ENCODE assay signal across 8 mouse cellular contexts in genomic region chr3:104790401-104790937, GRCm38 (mm10). TPM values are rescaled to one million over a fixed set of nuclear protein-coding genes. Genes with fewer than 3 reads are reported as not detected.
DNase-seq lines count a peak whose midpoint lies in the region; ATAC-seq and TF ChIP-seq lines count a peak whose summit lies in the region.

No protein-coding gene starts in this region.

- peak overlapping the region; percentile 96 for H3K4me2 ChIP-seq in forebrain, postnatal 0 days (ENCODE audit: low read depth)
- peak overlapping the region; percentile 86 for H3K4me2 ChIP-seq in intestine, postnatal 0 days (replicated peaks; ENCODE audit: low read depth)

- DNase-seq in 3134 (ENCODE audit: extremely low read depth, insufficient read length, low spot score) (peak; percentile 80), MN1 (ENCODE audit: low spot score) (peak; percentile 80)
- no peak for DNase-seq in forebrain, postnatal 0 days
- no peak for DNase-seq in lung, adult 2 months
- DNase-seq in right cerebral cortex, postnatal 14 days: peak; percentile 59
- no peak for DNase-seq in T-cell, adult 2 months (ENCODE audit: low spot score)

- H3K27ac ChIP-seq in forebrain, postnatal 0 days (ENCODE audit: low read depth, low read length): no peak overlapping the region
- H3K27ac ChIP-seq in intestine, postnatal 0 days (ENCODE audit: low read depth, low read length): peak overlapping the region; percentile 93

- peaks cover 2% of the 10 kb centered on the region; the same call in 1 of the 2 replicates for H3K36me3 ChIP-seq in forebrain, postnatal 0 days (ENCODE audit: insufficient read depth)
- H3K36me3 ChIP-seq in intestine, postnatal 0 days (ENCODE audit: control insufficient read depth, insufficient read depth): peaks cover 30% of the 10 kb centered on the region

- H3K9ac ChIP-seq in forebrain, postnatal 0 days: no peak overlapping the region
- peak overlapping the region; percentile 92 for H3K9ac ChIP-seq in intestine, postnatal 0 days (ENCODE audit: low read depth, low read length)

- TF ChIP-seq POLR2A in lung, adult 2 months (IDR thresholded peaks at IDR 0.05; ENCODE audit: borderline replicate concordance, extremely low read depth, low read depth, low read length): peak; percentile 16; the same call in 1 of the 2 replicates

- WGBS in forebrain, postnatal 0 days: 29% methylated on average over 6 of the region's 6 CpGs
- 22% methylated on average over 6 of the region's 6 CpGs for WGBS in intestine, postnatal 0 days
- 17% methylated on average over 6 of the region's 6 CpGs for WGBS in lung, adult 2 months

- H3K4me3 ChIP-seq in forebrain, postnatal 0 days (ENCODE audit: low read depth, low read length): 0 out of 2 replicates have a peak overlapping the region, but pooled peaks have one; percentile 48
- H3K4me3 ChIP-seq in intestine, postnatal 0 days (ENCODE audit: low read depth, low read length): peak overlapping the region; percentile 80
- H3K4me3 ChIP-seq in lung, adult 2 months (replicated peaks; ENCODE audit: extremely low read depth, low read depth, low read length): peak overlapping the region; percentile 15

- H3K9me3 ChIP-seq in forebrain, postnatal 0 days (ENCODE audit: low read length): no peaks in the 10 kb centered on the region
- no peaks in the 10 kb centered on the region for H3K9me3 ChIP-seq in intestine, postnatal 0 days (ENCODE audit: control insufficient read depth)

- no peak for TF ChIP-seq CTCF in forebrain, postnatal 0 days (IDR thresholded peaks at IDR 0.05; ENCODE audit: low read depth)
- no peak for TF ChIP-seq CTCF in intestine, postnatal 0 days (IDR thresholded peaks at IDR 0.05; ENCODE audit: low read depth)
- no peak for TF ChIP-seq CTCF in lung, adult 2 months (IDR thresholded peaks at IDR 0.05; ENCODE audit: insufficient read depth, low read length)

- 0 out of 2 replicates have a peak, but pooled peaks cover 3% of the 10 kb centered on the region for H3K4me1 ChIP-seq in forebrain, postnatal 0 days (ENCODE audit: insufficient read depth)
- peaks cover 21% of the 10 kb centered on the region for H3K4me1 ChIP-seq in intestine, postnatal 0 days (replicated peaks; ENCODE audit: control insufficient read depth, insufficient read depth, low read length)
- peaks cover 18% of the 10 kb centered on the region for H3K4me1 ChIP-seq in lung, adult 2 months (ENCODE audit: control insufficient read depth, insufficient read depth, low read length)

- peaks cover 6% of the 10 kb centered on the region for H3K27me3 ChIP-seq in forebrain, postnatal 0 days (ENCODE audit: insufficient read depth, low read length)
- H3K27me3 ChIP-seq in intestine, postnatal 0 days (replicated peaks; ENCODE audit: control insufficient read depth, insufficient read depth, low read length): no peaks in the 10 kb centered on the region

- no peak for ATAC-seq in forebrain, postnatal 0 days
- ATAC-seq in intestine, postnatal 0 days: 0 out of 2 replicates have a peak, but pooled peaks have one; percentile 2
- ATAC-seq in erythroid progenitor cell, adult 5-6 weeks (replicated peaks; ENCODE audit: low FRiP score, poor library complexity, severe bottlenecking): no peak

RNA-seq across cellular contexts. Expression of gene Rhoc, which starts 2.3 kb away (rescaled TPM):
- 38.0 and 42.7 TPM in 2 replicates for total RNA-seq in forebrain, postnatal 0 days (2014; rRNA removed)
- polyA plus RNA-seq in forebrain, postnatal 0 days (2015; fragmentation: Nextera tagmentation; extraction: Ambion mirVana): 42.5 and 45.1 TPM in 2 replicates
- polyA plus RNA-seq in intestine, postnatal 0 days (2015; fragmentation: Nextera tagmentation; extraction: Ambion mirVana): 316 and 320 TPM in 2 replicates
- polyA plus RNA-seq in lung, adult 2 months (2012; rRNA removed): 107 and 140 TPM in 2 replicates
- total RNA-seq in erythroid progenitor cell, adult 5-6 weeks (2015; ENCODE audit: low replicate concordance): not detected in 2 replicates
- total RNA-seq in erythroid progenitor cell, adult 5-6 weeks (2017; ENCODE audit: low replicate concordance): 3.9 TPM in 1 of 2 replicates, not detected in the other

RNA-seq across cellular contexts. Expression of gene Fam19a3, which starts 8.8 kb away (rescaled TPM):
- 0.08 and 0.10 TPM in 2 replicates for total RNA-seq in forebrain, postnatal 0 days (2014; rRNA removed)
- polyA plus RNA-seq in forebrain, postnatal 0 days (2015; fragmentation: Nextera tagmentation; extraction: Ambion mirVana): 0.05 and 0.18 TPM in 2 replicates
- polyA plus RNA-seq in intestine, postnatal 0 days (2015; fragmentation: Nextera tagmentation; extraction: Ambion mirVana): 0.05 and 0.22 TPM in 2 replicates
- polyA plus RNA-seq in lung, adult 2 months (2012; rRNA removed): 0.34 and 0.38 TPM in 2 replicates
- total RNA-seq in erythroid progenitor cell, adult 5-6 weeks (2015; ENCODE audit: low replicate concordance): not detected in 2 replicates
- not detected in 2 replicates for total RNA-seq in erythroid progenitor cell, adult 5-6 weeks (2017; ENCODE audit: low replicate concordance)

RNA-seq across cellular contexts. Expression of gene Ppm1j, which starts 9.6 kb away (rescaled TPM):
- total RNA-seq in forebrain, postnatal 0 days (2014; rRNA removed): 2.5 and 2.6 TPM in 2 replicates
- polyA plus RNA-seq in forebrain, postnatal 0 days (2015; fragmentation: Nextera tagmentation; extraction: Ambion mirVana): 2.0 TPM in 2 replicates
- 22.3 and 24.4 TPM in 2 replicates for polyA plus RNA-seq in intestine, postnatal 0 days (2015; fragmentation: Nextera tagmentation; extraction: Ambion mirVana)
- polyA plus RNA-seq in lung, adult 2 months (2012; rRNA removed): 8.0 and 10.8 TPM in 2 replicates
- total RNA-seq in erythroid progenitor cell, adult 5-6 weeks (2015; ENCODE audit: low replicate concordance): not detected in 2 replicates
- total RNA-seq in erythroid progenitor cell, adult 5-6 weeks (2017; ENCODE audit: low replicate concordance): not detected in 2 replicates

RNA-seq across cellular contexts. Expression of gene Mov10, which starts 27.9 kb away (rescaled TPM):
- 3.9 and 7.7 TPM in 2 replicates for total RNA-seq in forebrain, postnatal 0 days (2014; rRNA removed)
- polyA plus RNA-seq in forebrain, postnatal 0 days (2015; fragmentation: Nextera tagmentation; extraction: Ambion mirVana): 3.9 and 4.6 TPM in 2 replicates
- polyA plus RNA-seq in intestine, postnatal 0 days (2015; fragmentation: Nextera tagmentation; extraction: Ambion mirVana): 144 and 157 TPM in 2 replicates
- 12.7 and 13.5 TPM in 2 replicates for polyA plus RNA-seq in lung, adult 2 months (2012; rRNA removed)
- total RNA-seq in erythroid progenitor cell, adult 5-6 weeks (2015; ENCODE audit: low replicate concordance): 2.1 and 2.9 TPM in 2 replicates
- total RNA-seq in erythroid progenitor cell, adult 5-6 weeks (2017; ENCODE audit: low replicate concordance): 0.64 and 3.6 TPM in 2 replicates

Comparison
In these comparisons a context has a peak if more than half of its experiments do, and no peak if none do; other contexts are left out.
1. DNase-seq: peak in 3134 (single experiment), MN1 (single experiment) and right cerebral cortex, postnatal 14 days (single experiment); none in forebrain, postnatal 0 days (single experiment), lung, adult 2 months (single experiment) and T-cell, adult 2 months (single experiment).
2. H3K4me3 ChIP-seq: peak in every context shown above with its lines; median percentile 80 in intestine, postnatal 0 days; 48 in forebrain, postnatal 0 days; 15 in lung, adult 2 months.